Mouse (Mus musculus) left cerebral cortex, adult 11 months (tissue): ENCODE results near the gene Lamtor4.
"Not testable (repeated sequence)": the region's sequence is repeated elsewhere in the genome, so short reads cannot be mapped to it uniquely, and the experiment has no call there.

Experiments
- DNase-seq: peaks from one replicate; pipeline ENCODE4 v3.0.0; 2022; ENCODE audit warnings: low spot score

Lamtor4 gene

DNA sequence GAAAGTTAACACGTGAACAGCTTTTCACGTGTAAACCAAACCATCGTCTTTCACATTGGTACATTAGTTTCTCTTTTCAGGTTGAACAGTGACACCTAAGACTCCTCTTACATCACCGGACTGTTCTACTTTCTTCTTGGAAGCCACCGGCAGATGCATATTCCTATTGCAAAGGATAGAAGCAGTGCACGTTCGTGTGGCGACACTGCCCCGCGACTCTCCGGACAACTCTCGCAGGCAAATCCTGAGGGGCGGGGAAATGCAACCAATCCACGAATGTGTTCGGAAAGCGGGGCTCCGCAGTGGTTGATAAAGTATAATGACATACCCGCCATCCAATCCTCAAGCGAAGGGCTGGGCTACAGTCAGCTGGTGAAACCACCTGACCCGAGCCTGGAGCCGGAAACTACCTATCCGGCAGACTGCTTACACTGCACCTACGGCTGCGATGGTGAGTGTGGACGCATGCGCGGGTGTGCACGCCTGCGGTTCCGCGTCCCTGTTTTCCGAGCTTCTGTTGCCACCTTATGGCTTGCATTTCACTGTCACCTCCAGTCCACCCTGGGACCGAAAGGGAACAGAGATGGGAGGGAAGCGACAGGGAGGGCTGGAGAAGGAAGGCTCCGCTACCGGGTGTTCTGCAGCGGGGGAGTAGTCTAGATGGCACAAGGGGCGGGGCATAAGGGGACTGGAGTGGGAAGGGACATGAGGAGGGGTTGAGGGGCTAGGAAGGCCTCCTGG lies at the start of gene Lamtor4:
Lamtor4 (plus strand) TSS at position 130 of the 741 bp plus-strand sequence.
- DNase-seq, result peak; percentile 97

- no peak for DNase-seq
These were observed 48.0 kb upstream of the Lamtor4 start for GRCm38 (mm10) chr5:138207253-138207652.

- DNase-seq, result no peak
These were observed 47.4 kb upstream of the Lamtor4 start for GRCm38 (mm10) chr5:138207873-138208272.

DNA sequence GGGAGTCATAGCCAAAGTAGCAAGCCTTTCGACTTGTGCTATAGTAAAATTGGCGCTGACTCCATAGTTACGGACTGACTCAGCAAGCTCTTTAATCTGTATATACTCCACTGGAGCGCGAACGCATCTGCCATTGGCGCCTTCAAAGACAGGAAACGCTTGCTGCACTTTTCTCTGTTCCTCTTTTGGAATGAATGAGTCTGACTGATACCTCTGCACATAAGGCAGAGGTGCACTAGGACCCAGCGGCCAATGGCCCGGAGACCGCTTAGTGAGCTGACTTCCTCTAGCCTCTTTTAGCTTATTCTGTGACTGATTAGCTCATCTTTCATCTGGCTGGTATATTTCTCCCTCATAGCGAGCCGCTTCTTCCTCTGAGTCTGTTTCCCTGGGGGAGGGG lies 38.6 kb upstream of the Lamtor4 start:
- not testable (repeated sequence) for DNase-seq

DNA sequence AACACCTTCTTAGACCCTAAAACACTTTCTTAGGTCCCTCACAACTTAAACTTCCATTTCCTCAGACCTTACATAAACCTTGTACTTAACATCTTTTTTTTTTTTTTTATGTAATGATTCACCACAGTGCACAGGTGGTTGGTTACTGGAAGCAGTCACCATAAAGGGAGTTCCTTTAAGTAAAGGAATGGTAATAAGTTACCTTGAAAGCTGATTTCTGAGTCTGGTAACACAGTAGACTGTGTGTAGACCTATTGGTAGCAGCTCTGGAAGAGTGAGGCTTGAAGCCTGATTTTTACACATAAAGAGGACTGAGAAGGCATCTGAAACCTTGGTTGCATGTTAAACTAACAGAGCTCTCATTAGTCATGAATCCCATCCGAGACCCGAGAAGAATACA lies 35.4 kb upstream of the Lamtor4 start:
- no peak for DNase-seq

GRCm38 (mm10) chr5:138222111-138222510 lies 33.2 kb upstream of the Lamtor4 start:
- DNase-seq, result peak; percentile 45

- no peak for DNase-seq
These were observed 32.0 kb upstream of the Lamtor4 start for GRCm38 (mm10) chr5:138223287-138223686.

DNA sequence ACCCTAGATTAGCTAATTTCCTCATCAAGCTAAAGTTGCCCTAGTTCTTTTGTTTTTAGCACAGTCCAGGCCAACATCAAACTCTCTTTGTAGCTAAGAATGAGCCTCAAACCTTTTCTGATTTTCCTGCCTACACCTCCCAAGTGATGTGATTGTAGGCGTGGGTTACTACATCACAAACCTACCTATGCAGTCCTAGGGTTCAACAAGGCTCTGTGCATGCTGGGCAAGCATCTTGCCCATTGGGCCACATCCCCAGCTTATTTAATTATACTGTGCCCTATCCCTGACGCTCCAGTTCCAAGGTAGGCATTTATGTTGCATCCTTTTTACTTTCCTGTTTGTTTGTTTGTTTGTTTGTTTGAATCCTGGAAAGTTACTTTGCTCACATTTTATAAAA lies 29.6 kb upstream of the Lamtor4 start, which contains the start of gene Nxpe5:
Nxpe5 (plus strand) TSS at position 199 of the 400 bp plus-strand sequence.
- no peak for DNase-seq

GRCm38 (mm10) chr5:138226491-138226890 lies 28.8 kb upstream of the Lamtor4 start:
- DNase-seq, result no peak

DNA sequence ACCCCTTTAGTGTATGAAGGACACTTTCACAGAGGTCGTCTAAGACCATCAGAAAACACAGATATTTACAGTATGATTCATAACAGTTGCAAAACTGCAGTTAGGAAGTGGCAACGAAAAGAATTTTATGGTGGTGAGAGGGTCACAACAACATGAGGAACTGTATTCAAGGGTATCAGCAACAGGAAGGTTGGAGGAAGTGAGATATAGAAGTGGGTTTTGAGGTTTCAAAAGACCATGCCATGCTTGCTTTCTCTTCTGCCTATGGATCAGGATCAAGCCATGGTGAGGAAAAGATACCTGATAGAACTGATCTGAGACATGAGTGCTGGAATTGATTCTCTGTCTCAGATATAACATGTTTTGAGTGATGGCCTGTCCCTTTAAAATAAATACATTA lies 27.9 kb upstream of the Lamtor4 start:
- DNase-seq, result no peak

- no peak for DNase-seq
These were observed 27.3 kb upstream of the Lamtor4 start for GRCm38 (mm10) chr5:138228026-138228425.

DNA sequence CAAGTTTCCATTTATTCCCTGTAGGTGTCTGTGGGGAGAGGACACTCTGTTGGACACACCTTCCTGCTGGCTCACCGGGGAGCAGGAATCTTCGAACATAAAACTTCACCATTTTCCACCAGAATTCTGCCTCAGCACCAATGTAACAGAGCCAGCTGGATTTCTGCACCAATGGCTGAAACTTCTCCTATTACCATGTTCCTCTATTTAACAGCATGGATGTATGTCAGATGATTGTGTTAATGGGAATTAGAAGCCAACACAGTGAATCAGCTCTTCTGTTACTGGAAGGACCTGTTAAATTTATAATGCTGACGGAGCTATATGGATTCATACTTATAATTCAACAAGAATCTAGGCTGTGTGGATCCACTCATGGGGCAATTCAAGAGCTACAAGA lies 25.8 kb upstream of the Lamtor4 start:
- DNase-seq, result no peak

GRCm38 (mm10) chr5:138233778-138234177 lies 21.5 kb upstream of the Lamtor4 start:
- no peak for DNase-seq

DNA sequence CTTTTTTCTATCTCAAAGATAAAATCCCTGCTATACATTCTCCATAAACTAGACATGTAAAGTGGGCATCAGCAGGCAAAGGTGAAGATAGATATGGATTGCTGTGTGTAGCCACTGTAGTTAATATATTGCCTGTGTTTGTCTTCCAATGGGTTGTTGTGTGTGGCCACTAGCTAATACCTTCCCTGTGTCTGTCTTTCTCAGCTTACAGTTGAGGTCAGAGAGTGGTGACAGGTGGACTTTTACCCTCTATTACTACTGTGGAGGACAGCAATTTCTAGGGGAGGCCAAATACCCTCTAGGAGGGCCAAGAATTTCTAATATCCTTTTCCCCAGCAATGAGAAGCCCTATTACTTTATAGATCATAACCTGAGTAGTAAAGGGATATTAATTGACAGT lies 21.1 kb upstream of the Lamtor4 start:
- no peak for DNase-seq

DNA sequence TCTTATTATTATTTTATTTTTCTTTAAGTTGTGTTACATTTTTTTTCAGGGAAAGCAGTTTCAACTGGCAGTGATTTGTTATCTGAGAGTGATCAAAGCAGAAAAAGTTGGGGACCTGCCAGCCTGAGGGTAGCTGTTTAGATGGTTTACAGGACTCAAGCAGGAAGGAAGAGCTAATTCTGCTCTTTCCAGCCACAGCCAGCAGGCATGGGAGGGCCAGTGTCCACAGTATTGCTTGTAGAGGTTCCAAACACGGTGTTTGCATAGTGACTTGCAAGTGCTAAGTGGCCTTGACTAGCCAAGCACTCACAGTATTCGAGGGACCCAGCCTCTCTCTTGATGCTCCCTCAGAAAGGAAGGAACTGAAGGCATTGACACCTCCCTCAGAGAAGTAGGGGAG lies 13.8 kb upstream of the Lamtor4 start:
- DNase-seq, result no peak

GRCm38 (mm10) chr5:138251144-138251543 lies 4.1 kb upstream of the Lamtor4 start:
- DNase-seq, result no peak

DNA sequence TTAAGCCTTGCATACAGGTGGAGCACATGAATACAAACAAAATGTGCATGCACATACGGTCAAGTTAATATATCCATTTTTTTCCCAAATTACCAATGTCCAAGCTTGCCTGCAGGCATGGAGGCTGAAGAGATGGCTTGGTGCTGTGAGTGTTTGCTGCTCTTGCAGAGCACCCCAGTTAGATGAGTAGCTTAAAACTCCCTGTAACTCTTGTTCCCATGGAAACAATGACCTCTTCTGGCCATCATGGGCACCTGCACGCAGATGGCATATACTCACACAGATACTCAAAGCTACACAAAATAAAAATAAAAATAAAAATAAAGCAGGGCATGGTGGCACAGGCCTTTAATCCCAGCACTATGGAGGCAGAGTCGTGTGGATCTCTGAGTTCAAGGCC lies 2.2 kb upstream of the Lamtor4 start:
- DNase-seq, result no peak

DNA sequence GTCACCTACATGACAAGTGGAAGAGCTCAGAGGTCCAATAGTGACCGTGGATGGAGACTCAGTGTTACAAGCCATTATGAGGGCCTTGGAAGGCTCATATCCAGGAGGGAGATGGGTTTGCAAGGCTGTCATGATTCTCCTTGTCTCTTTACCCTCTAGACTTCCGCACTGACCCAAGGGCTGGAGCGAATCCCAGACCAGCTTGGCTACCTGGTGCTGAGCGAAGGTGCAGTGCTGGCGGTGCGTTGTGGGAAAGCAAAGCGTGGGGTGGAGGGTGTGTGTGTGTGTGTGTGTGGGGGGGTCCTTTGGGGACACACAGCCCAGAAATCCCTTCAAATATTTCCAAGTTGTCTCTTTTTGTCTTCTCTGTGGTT lies 799 bp downstream of the Lamtor4 start:
- DNase-seq, result no peak

DNA sequence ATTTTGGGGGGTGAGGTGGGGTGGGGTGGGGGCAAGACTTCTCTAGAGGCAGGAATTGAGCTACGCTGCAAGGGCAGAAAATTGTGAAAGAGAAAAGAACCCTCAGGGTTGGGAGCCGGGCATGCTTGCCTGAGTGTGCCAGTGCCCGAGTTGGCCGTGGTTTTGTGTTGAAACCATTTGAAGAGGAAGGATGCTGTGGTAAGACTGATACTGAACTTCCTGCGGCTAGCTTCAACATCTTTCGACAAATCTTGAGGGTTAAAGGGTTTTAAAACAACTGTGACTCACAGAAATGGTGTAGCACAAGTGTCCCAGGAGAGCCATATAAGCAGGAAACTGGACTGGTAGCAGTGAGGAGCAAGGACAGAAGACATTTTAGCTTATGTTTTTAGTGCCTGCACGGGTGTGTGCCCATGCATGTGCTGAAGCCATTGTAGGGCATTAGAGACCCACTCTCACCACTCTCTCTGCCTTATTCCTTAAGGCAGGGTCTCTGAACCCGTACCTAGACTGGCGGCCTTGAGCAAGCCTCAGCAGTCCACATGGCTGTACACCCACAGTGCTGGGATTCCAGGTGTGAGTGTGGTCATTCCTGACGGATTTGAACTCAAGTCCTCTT lies 1.8 kb downstream of the Lamtor4 start:
- DNase-seq, result no peak

GRCm38 (mm10) chr5:138257585-138257978 lies 2.3 kb downstream of the Lamtor4 start:
- DNase-seq, result no peak

- DNase-seq, result no peak
These were observed 2.8 kb downstream of the Lamtor4 start for GRCm38 (mm10) chr5:138258078-138258477.

DNA sequence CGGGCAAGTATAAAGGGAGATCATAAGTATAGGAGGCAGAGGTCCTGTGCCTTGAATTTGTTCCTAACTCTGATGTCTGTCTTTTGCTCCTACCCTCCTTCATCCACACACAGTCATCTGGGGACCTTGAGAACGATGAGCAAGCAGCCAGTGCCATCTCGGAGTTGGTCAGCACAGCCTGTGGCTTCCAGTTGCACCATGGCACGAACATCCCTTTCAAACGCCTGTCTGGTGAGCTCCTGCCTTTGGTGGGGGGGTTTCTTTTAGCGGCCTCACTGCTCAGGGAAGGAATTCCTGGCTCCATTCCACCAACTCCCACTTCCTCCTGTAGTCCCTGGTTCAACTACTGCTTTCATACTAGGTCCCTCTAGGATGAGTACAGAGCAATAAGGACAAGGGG lies 3.3 kb downstream of the Lamtor4 start:
- DNase-seq, result no peak

- DNase-seq, result no peak
These were observed 3.7 kb downstream of the Lamtor4 start for GRCm38 (mm10) chr5:138258993-138259392.

GRCm38 (mm10) chr5:138260051-138260450 lies 4.8 kb downstream of the Lamtor4 start:
- no peak for DNase-seq
